ENCODE assay signal across 17 mouse cellular contexts in genomic region chr6:18845571-18845970, GRCm38 (mm10). TPM values are rescaled to one million over a fixed set of nuclear protein-coding genes. Genes with fewer than 3 reads are reported as not detected.
A peak's percentile ranks its signal among the peaks of the same experiment; 100 is the strongest.
DNase-seq lines count a peak whose midpoint lies in the region; ATAC-seq and TF ChIP-seq lines count a peak whose summit lies in the region.
"Not testable (repeated sequence)": the region's sequence is repeated elsewhere in the genome, so short reads cannot be mapped to it uniquely, and the experiment has no call there.
"Had no signal": no experiment of that assay in that cellular context is flagged by ENCODE, and none has a peak within 500 bp of the region (broad histone marks: within the 10 kb centered on the region; RNA-seq: fewer than 3 reads in every experiment).

No protein-coding gene starts in this region.

- H3ac ChIP-seq in myocyte (ENCODE audit: control insufficient read depth, insufficient read length) = not testable (repeated sequence)

- not testable (repeated sequence) for ATAC-seq in heart, embryonic 16.5 days (replicated peaks; ENCODE audit: extremely low read depth, insufficient read depth, low FRiP score); liver, embryonic 15.5 days (ENCODE audit: insufficient read depth)

- not testable (repeated sequence) for H3K4me1 ChIP-seq in heart, embryonic 16.5 days (ENCODE audit: control insufficient read depth, insufficient read depth, low read length); kidney, adult 2 months (ENCODE audit: control insufficient read depth, insufficient read depth, low read length); testis, adult 2 months (ENCODE audit: control insufficient read depth, insufficient read depth, low read length)
- H3K4me1 ChIP-seq in liver, embryonic 15.5 days (replicated peaks) = peaks cover 10% of the 10 kb centered on the region

- H3K9ac ChIP-seq in heart, embryonic 16.5 days (ENCODE audit: low read length); liver, embryonic 15.5 days: not testable (repeated sequence)

- H3K27me3 ChIP-seq in heart, embryonic 16.5 days (ENCODE audit: control insufficient read depth, insufficient read depth, low read length); kidney, adult 2 months (replicated peaks; ENCODE audit: control insufficient read depth, insufficient read depth, low read length); liver, embryonic 15.5 days; myocyte (ENCODE audit: control insufficient read depth, insufficient read depth, insufficient read length); testis, adult 2 months (ENCODE audit: control insufficient read depth, insufficient read depth, low read length): not testable (repeated sequence)

- H3K4me2 ChIP-seq in heart, embryonic 16.5 days (ENCODE audit: low read depth, low read length) = peak overlapping the region; percentile 30
- peak overlapping the region; percentile 29 for H3K4me2 ChIP-seq in liver, embryonic 15.5 days
- peak overlapping the region; percentile 73 for H3K4me2 ChIP-seq in myocyte (ENCODE audit: low read depth)

- peak overlapping the region; percentile 29; the same call in 1 of the 2 replicates for H3K4me3 ChIP-seq in heart, embryonic 16.5 days (ENCODE audit: low read length)
- H3K4me3 ChIP-seq in kidney, adult 2 months (ENCODE audit: insufficient read depth, low read depth, low read length) = peak overlapping the region; percentile 15; the same call in 1 of the 2 replicates
- H3K4me3 ChIP-seq in liver, embryonic 15.5 days (replicated peaks) = 0 out of 2 replicates have a peak overlapping the region, but pooled peaks have one; percentile 23
- H3K4me3 ChIP-seq in myocyte = not testable (repeated sequence)
- H3K4me3 ChIP-seq in testis, adult 2 months (ENCODE audit: control insufficient read depth, low read depth, low read length) = peak overlapping the region; percentile 13; the same call in 1 of the 2 replicates

- 8% methylated on average over 5 of the region's 7 CpGs for WGBS in heart, embryonic 16.5 days
- 0% methylated on average over 5 of the region's 7 CpGs for WGBS in kidney, adult 2 months
- 9% methylated on average over 5 of the region's 7 CpGs for WGBS in liver, embryonic 15.5 days (ENCODE audit: insufficient replicate concordance)

- not testable (repeated sequence) for TF ChIP-seq POLR2A in kidney, adult 2 months (IDR thresholded peaks at IDR 0.05; ENCODE audit: low read depth, low read length); myocyte (IDR thresholded peaks at IDR 0.05; ENCODE audit: insufficient read length, low read depth); testis, adult 2 months (IDR thresholded peaks at IDR 0.05; ENCODE audit: control insufficient read depth, low read depth, low read length)

- H3K79me2 ChIP-seq in myocyte (ENCODE audit: control insufficient read depth, insufficient read depth) = peaks cover 20% of the 10 kb centered on the region

- H3K36me3 ChIP-seq in heart, embryonic 16.5 days (ENCODE audit: control insufficient read depth, insufficient read depth); kidney, adult 2 months (ENCODE audit: control insufficient read depth, insufficient read depth, low read length); liver, embryonic 15.5 days (replicated peaks); myocyte (ENCODE audit: control insufficient read depth, insufficient read depth); testis, adult 2 months (ENCODE audit: control insufficient read depth, insufficient read depth, low read length): not testable (repeated sequence)

- H3K27ac ChIP-seq in heart, embryonic 16.5 days (ENCODE audit: low read length); kidney, adult 2 months (ENCODE audit: insufficient read depth, low read depth, low read length); liver, embryonic 15.5 days (replicated peaks); testis, adult 2 months (ENCODE audit: control insufficient read depth, insufficient read depth, low read depth, low read length): not testable (repeated sequence)

- not testable (repeated sequence) for TF ChIP-seq CTCF in kidney, adult 2 months (conservative IDR thresholded peaks at IDR 0.05; ENCODE audit: insufficient read depth, insufficient read length, low read depth, low read length); testis, adult 2 months (IDR thresholded peaks at IDR 0.05; ENCODE audit: control insufficient read depth, insufficient read depth, insufficient replicate concordance, low read depth, low read length)

- peak; percentile 3 for DNase-seq in adrenal gland, adult 2 months
- DNase-seq in heart, adult 11 months = peak; percentile 92
- not testable (repeated sequence) for DNase-seq in kidney, adult 2 months

- H3K9me3 ChIP-seq in heart, embryonic 16.5 days (replicated peaks; ENCODE audit: control insufficient read depth, low read length); liver, embryonic 15.5 days (replicated peaks): not testable (repeated sequence)

RNA-seq across cellular contexts. Expression of gene Lsm8, which starts 2.8 kb away (rescaled TPM):
- 10 to 100 TPM; 13.4 to 26.1 TPM for total RNA-seq in adrenal gland, adult 2 months (2021)
- polyA plus RNA-seq in adrenal gland, adult 2 months (2012; rRNA removed) = 6.1 and 9.2 TPM in 2 replicates
- polyA plus RNA-seq in heart, embryonic 16.5 days (2015; fragmentation: Nextera tagmentation; extraction: Ambion mirVana) = 116 and 137 TPM in 2 replicates
- polyA plus RNA-seq in kidney, adult 2 months (2012; rRNA removed) = 14.2 and 21.6 TPM in 2 replicates
- 68.0 and 75.3 TPM in 2 replicates for polyA plus RNA-seq in liver, embryonic 15.5 days (2015; fragmentation: Nextera tagmentation; extraction: Ambion mirVana)
- polyA plus RNA-seq in myocyte (2012; fragmentation: generic; extraction: Trizol) = 35.6 TPM
- 16.7 and 25.5 TPM in 2 replicates for polyA plus RNA-seq in testis, adult 2 months (2012; rRNA removed)

RNA-seq across cellular contexts. Expression of gene Ankrd7, which starts 20.5 kb away (rescaled TPM):
- not detected for total RNA-seq in adrenal gland, adult 2 months (2021)
- not detected in 2 replicates for polyA plus RNA-seq in adrenal gland, adult 2 months (2012; rRNA removed)
- polyA plus RNA-seq in heart, embryonic 16.5 days (2015; fragmentation: Nextera tagmentation; extraction: Ambion mirVana) = 0.21 TPM in 1 of 2 replicates, not detected in the other
- not detected in 2 replicates for polyA plus RNA-seq in kidney, adult 2 months (2012; rRNA removed)
- polyA plus RNA-seq in liver, embryonic 15.5 days (2015; fragmentation: Nextera tagmentation; extraction: Ambion mirVana) = not detected in 2 replicates
- not detected for polyA plus RNA-seq in myocyte (2012; fragmentation: generic; extraction: Trizol)
- polyA plus RNA-seq in testis, adult 2 months (2012; rRNA removed) = 33.0 and 55.8 TPM in 2 replicates
- total RNA-seq: adrenal gland, postnatal 10 days; gastrocnemius, adult 18-20 months; gastrocnemius, postnatal 36 days; heart, adult 2 months; heart, postnatal 14 days; monocyte, adult 5-6 weeks had no signal
- polyA plus RNA-seq: heart, adult 2 months; macrophage; midbrain, embryonic 14.5 days; neural tube, embryonic 15.5 days; urinary bladder, adult 2 months had no signal

Comparison
In these comparisons a context has a peak if more than half of its experiments do, and no peak if none do; other contexts are left out.
1. RNA of gene Ankrd7, which starts 20.5 kb away (polyA plus RNA-seq): 33.0 to 55.8 TPM in testis, adult 2 months; not detected in kidney, adult 2 months, not detected in liver, embryonic 15.5 days, not detected in adrenal gland, adult 2 months, 0.21 TPM in heart, embryonic 16.5 days and not detected in myocyte (single experiment); every median in the first group is over 10 times any median in the second.
2. Peak in every context shown above with its lines, with median percentiles within 50 percentile points of each other: H3K4me2 ChIP-seq.